Mouse (Mus musculus): ENCODE results near the gene Coro6.

Gene Coro6

GRCm38 (mm10) chr11:77464684-77465083 lies 2.5 kb downstream of the Coro6 start:
- DNase-seq (ENCODE audit: low spot score in 2 of 2): peak in 1 of 2 experiments; percentile 60

DNA sequence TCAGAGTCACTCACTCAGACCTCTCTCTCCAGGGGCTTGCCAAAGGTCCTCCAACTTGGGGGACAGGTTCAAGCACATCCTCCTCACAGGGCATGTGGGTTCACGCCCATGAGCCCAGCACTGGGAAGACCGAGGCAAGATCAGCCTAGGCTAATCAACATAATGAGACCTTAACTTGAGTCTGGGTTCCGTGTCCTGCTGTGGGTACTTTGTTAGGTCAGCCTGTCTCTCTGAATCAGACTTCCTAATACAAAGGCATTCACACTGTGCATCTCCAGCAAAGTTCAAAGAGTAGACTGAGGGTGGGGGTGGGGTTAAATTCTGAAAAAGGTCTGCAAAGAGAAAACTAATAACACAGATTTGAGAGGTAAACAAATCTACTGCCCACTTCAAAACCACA lies 2.9 kb downstream of the Coro6 start:
- DNase-seq (ENCODE audit: low spot score in 2 of 2): no peak

DNA sequence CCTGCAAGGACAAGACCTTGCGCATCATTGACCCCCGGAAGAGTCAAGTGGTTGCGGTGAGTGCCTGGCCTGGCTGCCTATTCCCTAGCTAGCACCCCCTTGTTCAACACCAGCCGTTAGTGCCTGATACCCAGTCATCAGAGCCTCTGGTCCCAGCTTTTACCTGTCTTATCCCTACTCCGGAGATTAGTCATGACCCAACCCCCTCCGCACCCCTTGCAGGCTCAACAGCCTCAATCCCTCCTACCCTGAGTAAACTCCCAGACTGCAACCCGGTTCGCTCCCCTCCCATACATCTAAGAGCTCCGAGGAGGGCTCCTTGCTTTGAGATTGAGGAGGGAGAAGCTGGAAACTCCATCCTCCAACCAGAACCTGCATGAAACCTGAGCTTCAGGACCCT lies 4.3 kb downstream of the Coro6 start:
- no peak for DNase-seq (ENCODE audit: low spot score in 2 of 2)

DNA sequence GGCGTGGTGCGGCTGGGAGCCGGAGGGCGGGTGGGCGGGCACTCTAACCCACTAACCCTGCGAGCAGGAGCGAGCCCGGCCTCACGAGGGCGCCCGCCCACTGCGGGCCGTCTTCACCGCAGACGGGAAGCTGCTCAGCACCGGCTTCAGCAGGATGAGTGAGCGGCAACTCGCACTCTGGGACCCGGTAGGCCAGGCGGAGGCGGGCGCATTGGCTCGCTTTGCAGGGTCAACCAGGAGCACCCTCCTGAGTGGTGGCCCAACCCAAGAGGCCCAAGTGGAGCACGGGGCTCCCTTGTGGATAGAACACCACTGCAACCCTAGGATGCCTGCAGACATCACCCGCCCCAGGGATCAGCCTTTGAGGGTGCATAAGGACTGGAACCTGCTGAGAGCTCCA lies 4.9 kb downstream of the Coro6 start:
- DNase-seq (ENCODE audit: low spot score in 2 of 2): peak; percentile 66 to 78

- DNase-seq (ENCODE audit: low spot score in 2 of 2): peak; percentile 67 to 79
Observed at GRCm38 (mm10) chr11:77467784-77468183, 5.6 kb downstream of the Coro6 start.

- DNase-seq (ENCODE audit: low spot score in 2 of 2): no peak
Observed at GRCm38 (mm10) chr11:77468397-77468796, 6.2 kb downstream of the Coro6 start.

- no peak for DNase-seq (ENCODE audit: low spot score in 2 of 2)
Observed at GRCm38 (mm10) chr11:77471407-77471806, 9.2 kb downstream of the Coro6 start.

DNA sequence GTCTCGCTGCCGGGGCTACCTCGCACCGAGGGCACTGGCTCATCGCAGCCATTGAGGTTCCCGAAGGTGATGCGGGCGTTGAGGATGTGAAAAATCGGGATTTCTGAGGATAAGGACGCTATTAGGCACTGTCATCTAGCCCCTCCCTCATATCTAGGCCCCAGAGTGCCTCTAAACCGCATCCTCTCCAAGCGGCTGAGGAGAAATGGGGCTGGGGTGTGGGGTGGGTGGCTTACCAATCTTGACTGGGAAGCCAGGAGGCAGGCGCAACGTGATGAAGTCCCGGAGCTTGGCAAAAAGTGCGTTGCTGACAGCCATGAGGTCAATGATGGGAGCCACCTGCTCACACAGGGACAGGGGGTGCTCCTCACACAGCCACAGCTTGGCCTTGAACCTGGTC lies 10.6 kb downstream of the Coro6 start:
- DNase-seq (ENCODE audit: low spot score in 2 of 2): no peak

DNA sequence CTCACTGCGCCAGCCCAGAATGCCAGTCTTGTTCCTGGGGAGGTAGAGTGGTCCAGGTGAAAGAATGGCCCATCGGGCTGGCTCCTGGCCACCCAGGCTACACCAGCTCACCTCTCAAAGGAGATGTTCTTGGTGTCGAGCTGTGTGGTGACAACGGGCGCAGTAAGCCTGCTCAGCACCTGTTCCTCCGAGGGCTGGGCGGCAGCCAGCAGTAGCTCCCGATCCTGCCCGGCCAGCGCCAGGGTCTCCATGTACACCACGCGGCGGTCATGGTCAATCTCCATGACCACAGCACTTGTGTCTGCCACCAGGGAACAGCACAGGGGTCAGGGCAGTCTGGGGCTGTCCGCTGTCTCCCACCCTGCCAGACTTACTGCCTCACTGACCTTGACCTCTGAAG lies 14.0 kb downstream of the Coro6 start:
- DNase-seq (ENCODE audit: low spot score in 2 of 2): no peak

DNA sequence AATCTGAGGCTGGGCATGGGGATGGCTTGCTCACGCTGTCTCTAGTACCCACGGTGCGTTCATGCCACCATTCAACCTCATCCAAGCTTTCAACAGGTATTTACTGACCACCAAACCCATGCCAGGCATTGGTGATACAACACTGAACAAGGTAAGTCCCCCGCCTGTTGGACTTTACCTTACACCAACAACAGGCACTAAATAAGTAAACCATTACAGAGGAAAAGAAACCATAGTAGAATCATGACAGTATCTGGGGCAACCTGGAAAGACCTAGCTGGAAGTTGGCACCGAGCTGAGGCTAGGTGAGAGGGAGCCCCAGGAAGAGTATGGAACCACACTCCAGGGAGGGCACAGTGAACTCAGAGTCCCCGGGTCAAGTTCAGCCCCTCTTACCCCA lies 14.7 kb downstream of the Coro6 start:
- DNase-seq (ENCODE audit: low spot score in 2 of 2): no peak

DNA sequence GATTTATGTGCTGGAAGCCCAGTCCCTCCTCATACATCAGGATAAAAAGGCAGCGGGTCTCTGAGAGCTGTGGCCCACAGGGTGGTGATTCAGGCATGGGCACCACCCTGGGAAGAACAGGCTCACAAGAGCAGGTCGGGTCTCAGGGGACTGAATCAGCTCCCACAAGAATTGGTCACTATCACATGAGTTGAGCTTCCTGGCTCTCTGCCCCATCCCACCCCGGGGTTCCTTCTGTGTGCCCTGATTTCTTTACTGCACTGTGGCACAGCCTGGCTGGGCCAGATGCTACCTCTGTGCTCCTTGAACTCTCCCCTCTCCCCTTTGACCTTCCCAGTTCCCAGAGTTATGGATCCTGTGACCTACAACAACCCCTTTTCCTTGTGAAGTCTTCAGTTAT lies 20.8 kb downstream of the Coro6 start:
- DNase-seq (ENCODE audit: low spot score in 2 of 2): no peak

DNA sequence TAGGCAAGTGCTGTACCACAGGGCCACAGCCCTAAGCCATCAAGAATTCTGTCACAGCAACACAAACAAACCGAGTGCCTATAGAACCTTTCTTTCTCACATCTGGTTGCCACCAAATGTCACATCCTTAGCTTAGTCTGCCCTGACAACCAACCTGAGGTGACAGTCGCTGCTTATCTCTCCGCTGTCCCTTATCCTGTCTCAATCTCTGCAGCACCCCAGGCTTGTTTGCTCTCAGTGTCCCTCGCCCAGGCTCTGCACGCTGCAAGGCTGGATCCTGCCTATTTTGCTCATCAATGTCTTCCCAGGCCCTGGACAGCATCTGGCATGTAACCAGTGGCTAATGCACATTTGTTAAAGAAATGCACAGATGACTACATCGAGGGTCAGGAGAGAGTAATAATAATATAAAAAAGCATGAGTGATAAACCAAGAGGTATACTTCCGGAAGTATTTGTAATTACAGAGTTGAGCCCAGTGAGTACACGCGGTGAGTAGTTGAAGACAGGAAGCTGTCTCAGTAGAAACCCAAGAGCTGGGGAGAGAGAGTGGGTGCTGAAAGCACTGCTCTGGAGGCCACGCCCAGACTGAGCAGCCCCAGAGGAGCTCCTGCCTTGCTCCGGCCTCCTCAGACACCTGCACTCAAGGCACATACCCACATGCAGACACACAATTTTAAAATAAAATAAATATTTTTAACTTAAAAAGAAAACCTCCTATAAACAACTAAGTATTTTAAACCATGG lies 21.5 kb downstream of the Coro6 start:
- no peak for DNase-seq (ENCODE audit: low spot score in 2 of 2)

DNA sequence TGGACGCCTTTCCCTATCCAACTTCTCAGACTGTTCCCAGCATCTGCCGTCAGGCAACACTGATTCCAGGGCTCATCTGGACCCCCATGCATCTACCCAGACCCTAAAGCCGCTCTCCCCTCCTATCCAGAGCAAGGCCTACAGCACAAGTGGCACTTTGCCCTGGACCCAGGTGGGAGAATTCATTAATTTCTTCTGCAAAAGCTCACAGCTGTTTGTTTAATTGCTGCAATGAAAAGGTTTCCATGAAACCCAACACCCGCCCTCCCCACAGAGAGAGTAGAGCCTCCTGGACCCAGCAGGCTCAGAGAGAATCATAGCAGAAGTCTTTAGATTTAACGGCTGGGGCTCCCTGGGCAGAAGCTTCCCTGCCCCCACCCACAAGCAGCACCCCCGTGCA lies 23.0 kb downstream of the Coro6 start:
- DNase-seq (ENCODE audit: low spot score in 2 of 2): no peak

DNA sequence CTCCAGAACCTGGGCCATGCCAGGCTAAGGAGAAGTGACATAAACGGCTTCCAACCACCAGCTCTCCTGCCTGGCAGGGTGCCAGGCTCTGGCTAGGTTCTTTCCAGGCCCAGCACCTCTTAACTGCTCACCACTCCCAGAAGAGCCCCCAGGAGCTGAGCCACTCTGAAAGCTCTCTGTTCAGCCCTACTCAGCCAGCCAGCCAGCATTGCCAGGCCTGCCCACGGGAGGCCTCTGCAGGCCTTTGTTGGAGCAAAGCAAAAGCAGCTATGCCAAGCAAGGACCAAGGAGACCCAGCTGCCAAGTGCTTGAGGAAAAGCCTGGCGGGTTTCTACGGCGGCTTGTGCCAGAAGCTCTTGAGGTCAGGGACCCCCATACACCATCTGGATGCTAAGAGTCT lies 24.6 kb downstream of the Coro6 start:
- no peak for DNase-seq (ENCODE audit: low spot score in 2 of 2)

DNA sequence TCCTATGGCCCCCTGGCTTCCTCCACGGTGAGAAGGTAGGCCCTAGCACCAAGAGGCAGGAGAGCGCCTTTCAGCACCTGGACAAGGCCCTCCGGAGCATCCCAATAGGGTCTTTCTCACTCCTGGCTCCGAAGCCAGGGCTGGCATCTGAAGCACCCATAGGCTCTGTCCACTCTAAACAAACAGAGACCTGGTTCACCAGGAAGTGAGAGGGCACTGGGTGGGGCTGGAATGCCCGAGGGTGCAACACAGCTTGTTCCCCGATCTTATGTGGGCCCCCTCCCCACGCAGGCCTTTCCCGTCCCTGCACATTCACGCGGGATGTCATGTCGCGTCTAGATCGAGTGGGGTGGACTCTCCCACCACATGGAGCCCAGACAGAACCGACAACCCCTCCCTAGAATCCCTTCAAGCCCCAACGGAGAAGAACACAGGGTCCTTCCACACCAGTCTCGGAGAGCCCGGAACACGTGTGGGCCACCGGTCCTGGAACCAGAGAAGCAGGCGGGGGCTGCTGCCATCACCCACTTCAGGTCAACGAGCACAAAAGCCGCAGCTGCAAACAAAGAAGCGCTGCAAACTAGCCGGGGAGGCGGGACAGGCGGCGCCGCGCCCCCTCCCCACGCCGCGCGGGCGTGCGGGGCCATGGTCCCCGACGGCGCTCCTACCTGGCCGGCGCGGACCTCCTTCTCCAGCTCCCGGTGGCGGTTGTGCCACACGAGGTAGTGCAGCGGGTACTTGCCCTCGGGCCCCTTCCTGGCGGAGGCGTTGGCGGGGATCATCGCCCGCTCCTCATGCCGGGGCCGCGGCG lies 26.8 kb downstream of the Coro6 start:
- no peak for DNase-seq (ENCODE audit: low spot score in 2 of 2)

- peak; percentile 63 to 71 for DNase-seq (ENCODE audit: low spot score in 2 of 2)
Observed at GRCm38 (mm10) chr11:77489591-77490235, 27.5 kb downstream of the Coro6 start, which contains the start of gene Ankrd13b. Gene Ankrd13b, minus strand, starts transcription at chr11:77489678.

DNA sequence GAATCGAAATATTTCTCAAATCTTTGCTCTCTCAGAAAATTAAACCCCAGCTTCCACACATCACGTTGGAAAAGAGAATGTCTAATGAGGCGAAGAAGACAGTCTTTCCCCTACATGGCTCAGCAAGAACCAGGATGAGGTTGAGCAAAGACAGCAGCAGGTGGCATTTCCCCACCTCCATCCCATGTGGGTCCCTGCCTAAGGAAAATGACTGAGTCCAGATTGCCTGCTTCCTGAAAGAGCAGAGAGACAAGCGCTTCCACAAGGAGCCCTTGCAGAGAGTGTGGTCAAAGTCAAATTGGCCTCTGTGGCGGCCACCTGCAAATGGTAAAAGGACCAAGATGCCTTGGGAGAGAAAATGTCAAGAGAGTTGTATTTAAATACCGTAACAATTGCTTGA lies 28.2 kb downstream of the Coro6 start:
- no peak for DNase-seq (ENCODE audit: low spot score in 2 of 2)

DNA sequence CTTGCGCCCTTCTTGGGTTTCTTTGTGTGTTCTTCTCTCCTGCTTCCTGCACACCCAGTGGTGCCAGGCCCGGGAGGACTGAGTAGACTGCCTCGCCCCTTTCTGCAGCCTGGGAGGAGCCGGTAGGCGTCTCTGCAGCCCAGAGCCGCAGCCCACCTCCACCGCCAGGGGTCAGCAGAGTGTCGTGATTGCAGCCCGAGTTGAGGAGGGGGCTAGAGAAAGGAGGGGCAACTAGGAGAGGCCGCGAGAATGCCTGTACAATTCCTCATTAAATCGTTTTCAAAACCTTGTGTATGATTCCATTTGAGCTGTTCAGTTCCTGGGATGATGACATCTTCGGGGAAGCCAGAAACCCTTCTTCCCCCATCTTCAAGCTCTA lies 28.9 kb downstream of the Coro6 start:
- DNase-seq (ENCODE audit: low spot score in 2 of 2): peak; percentile 77 to 87

GRCm38 (mm10) chr11:77491502-77492291 lies 29.5 kb downstream of the Coro6 start:
- DNase-seq (ENCODE audit: low spot score in 2 of 2): peak; percentile 61 to 63

- DNase-seq (ENCODE audit: low spot score in 2 of 2): no peak
Observed at GRCm38 (mm10) chr11:77492311-77492871, 30.2 kb downstream of the Coro6 start.

DNA sequence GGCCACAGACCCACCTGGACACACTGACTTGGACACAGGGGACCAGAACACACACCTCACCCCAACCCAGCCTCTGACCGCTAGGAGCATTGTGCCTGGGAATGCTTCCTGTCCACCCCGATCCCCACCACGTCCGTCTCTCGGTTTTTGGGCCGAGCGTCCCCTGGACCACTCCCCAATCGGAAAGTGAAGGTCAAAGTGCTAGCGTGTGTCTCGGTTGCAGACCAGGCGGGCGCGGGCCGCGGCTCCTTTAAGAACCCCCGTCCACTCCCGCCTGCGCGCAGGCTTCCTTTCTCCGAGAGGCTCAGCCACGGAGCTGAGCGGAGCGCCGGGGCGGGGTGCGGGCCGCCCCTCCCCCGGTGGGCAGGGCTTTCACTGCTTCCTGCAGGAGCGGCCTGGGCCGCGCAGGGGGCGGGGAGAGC lies 30.7 kb downstream of the Coro6 start:
- peak; percentile 93 to 94 for DNase-seq (ENCODE audit: low spot score in 2 of 2)
